Mouse (Mus musculus) Patski (cell line): Measurements from ENCODE around the gene Ccdc85a. TPM values are rescaled to one million over a fixed set of nuclear protein-coding genes. Genes with fewer than 3 reads are reported as not detected.

Experiments
- ATAC-seq: fragments of 100-300 bp; one replicate; pipeline ENCODE4 v1.8.0; 2021
- CTCF ChIA-PET: fragments of 350-600 bp; sonication (Branson Sonifier 250); formaldehyde crosslinking; loops from one replicate; lab custom pipeline; 2022; ENCODE audit warnings: inconsistent platforms; lab: Charles Lee
- POLR2A ChIA-PET: fragments of 350-600 bp; sonication (Branson Sonifier 250); formaldehyde crosslinking; loops from one replicate; lab custom pipeline; 2022; ENCODE audit warnings: antibody characterized with exemption, inconsistent platforms; lab: Charles Lee
- DNase-seq: peaks from one replicate; pipeline ENCODE4 v3.0.0-alpha.2; 2011; ENCODE audit warnings: low read depth, low spot score
- H3K27me3 ChIP-seq: fragments of 371-371 bp; one replicate; pipeline ENCODE4 v1.5.1; 2021
- CTCF ChIP-seq: fragments of 100-300 bp; IDR thresholded peaks from one replicate; pipeline ENCODE4 v1.5.1; 2021
- in situ Hi-C: fragments of 300-500 bp; cut with MboI; formaldehyde crosslinking; loops from 3 replicates; pipeline ENCODE4 v1.11.1; 2018; ENCODE audit warnings: low pct_unique_long_range_greater_than_20kb, mixed read lengths
- polyA plus RNA-seq: library from polyadenylated mRNA; unstranded; gene quantifications from one replicate; pipeline ENCODE4 v1.2.3, GENCODE M21; 2021

Ccdc85a gene
- 0.09 TPM for polyA plus RNA-seq

GRCm38 (mm10) chr11:28583911-28584434, at the start of gene Ccdc85a:
Ccdc85a (minus strand) TSS chr11:28584324.
- CTCF ChIA-PET: interaction anchor here (1.1 to 1.2 kb wide), 2 partner anchors 14 to 40 kb away, joined by 3 read pairs; no protein-coding TSS in a partner anchor
- in situ Hi-C loops: no loop called here
- no peak for TF ChIP-seq CTCF
- ATAC-seq (peak; percentile 81), DNase-seq (no peak)
- H3K27me3 ChIP-seq: peaks cover 38% of the 10 kb centered on the region
- POLR2A ChIA-PET: no interaction called here

GRCm38 (mm10) chr11:28633571-28634125, 49.5 kb upstream of the Ccdc85a start:
- POLR2A ChIA-PET: no interaction called here
- CTCF ChIA-PET: no interaction called here
- H3K27me3 ChIP-seq: peaks cover 19% of the 10 kb centered on the region
- DNase-seq (no peak), ATAC-seq (no peak)
- TF ChIP-seq CTCF: no peak
- in situ Hi-C loops: no loop called here

GRCm38 (mm10) chr11:28633093-28633492, 49.0 kb upstream of the Ccdc85a start:
- DNase-seq: no peak
- H3K27me3 ChIP-seq: peaks cover 19% of the 10 kb centered on the region
- TF ChIP-seq CTCF: no peak
- ATAC-seq: no peak
- POLR2A ChIA-PET: no interaction called here
- in situ Hi-C loops: no loop called here
- CTCF ChIA-PET: no interaction called here

- CTCF ChIA-PET: no interaction called here
- TF ChIP-seq CTCF: no peak
- in situ Hi-C loops: no loop called here
Measured at GRCm38 (mm10) chr11:28630771-28631170, 46.6 kb upstream of the Ccdc85a start.

GRCm38 (mm10) chr11:28610781-28611491, 26.8 kb upstream of the Ccdc85a start:
- ChIA-PET POLR2A (no interaction called here), CTCF (no interaction called here)
- ATAC-seq (no peak), DNase-seq (no peak)
- in situ Hi-C loops: no loop called here
- TF ChIP-seq CTCF: peak; percentile 27
- H3K27me3 ChIP-seq: peaks cover 15% of the 10 kb centered on the region

More at GRCm38 (mm10) chr11:28630771-28631170, 46.6 kb upstream of the Ccdc85a start:
- POLR2A ChIA-PET: no interaction called here
- peaks cover 19% of the 10 kb centered on the region for H3K27me3 ChIP-seq
- no peak for DNase-seq
- ATAC-seq: no peak

GRCm38 (mm10) chr11:28583138-28583910, 800 bp downstream of the Ccdc85a start:
- TF ChIP-seq CTCF: no peak
- POLR2A ChIA-PET: no interaction called here
- H3K27me3 ChIP-seq: peaks cover 38% of the 10 kb centered on the region
- DNase-seq (no peak), ATAC-seq (no peak)
- in situ Hi-C loops: no loop called here
- CTCF ChIA-PET: interaction anchor here (1.2 kb wide), 1 partner anchor 40 kb away, joined by 3 read pairs; no protein-coding TSS in a partner anchor

GRCm38 (mm10) chr11:28582218-28582617, 1.9 kb downstream of the Ccdc85a start:
- peaks cover 34% of the 10 kb centered on the region for H3K27me3 ChIP-seq
- ChIA-PET POLR2A (no interaction called here), CTCF (no interaction called here)
- TF ChIP-seq CTCF: no peak
- no peak for DNase-seq
- ATAC-seq: no peak
- in situ Hi-C loops: no loop called here

- DNase-seq (no peak), ATAC-seq (no peak)
- TF ChIP-seq CTCF: no peak
- in situ Hi-C loops: loop anchor here (25.0 kb wide), 1 partner anchor 1360 kb away; no protein-coding TSS in a partner anchor
- H3K27me3 ChIP-seq: peaks cover 30% of the 10 kb centered on the region
- POLR2A ChIA-PET: no interaction called here
- CTCF ChIA-PET: interaction anchor here (1.7 kb wide), 1 partner anchor 24 kb away, joined by 4 read pairs; no protein-coding TSS in a partner anchor
Measured at GRCm38 (mm10) chr11:28572423-28572822, 11.7 kb downstream of the Ccdc85a start.

- ChIA-PET POLR2A (no interaction called here), CTCF (no interaction called here)
Measured at GRCm38 (mm10) chr11:28556420-28556819, 27.7 kb downstream of the Ccdc85a start.

GRCm38 (mm10) chr11:28543429-28543828, 40.7 kb downstream of the Ccdc85a start:
- in situ Hi-C loops: no loop called here
- no peak for TF ChIP-seq CTCF
- DNase-seq: no peak
- ATAC-seq: no peak
- ChIA-PET POLR2A (no interaction called here), CTCF (no interaction called here)
- no peaks in the 10 kb centered on the region for H3K27me3 ChIP-seq

More at GRCm38 (mm10) chr11:28556420-28556819, 27.7 kb downstream of the Ccdc85a start:
- H3K27me3 ChIP-seq: peaks cover 9% of the 10 kb centered on the region
- TF ChIP-seq CTCF: no peak
- ATAC-seq (no peak), DNase-seq (no peak)
- in situ Hi-C loops: loop anchor here (25.0 kb wide), 1 partner anchor 1344 kb away; no protein-coding TSS in a partner anchor
